Mouse (Mus musculus): ENCODE measurements around the gene Syn3.

Syn3 gene

DNA sequence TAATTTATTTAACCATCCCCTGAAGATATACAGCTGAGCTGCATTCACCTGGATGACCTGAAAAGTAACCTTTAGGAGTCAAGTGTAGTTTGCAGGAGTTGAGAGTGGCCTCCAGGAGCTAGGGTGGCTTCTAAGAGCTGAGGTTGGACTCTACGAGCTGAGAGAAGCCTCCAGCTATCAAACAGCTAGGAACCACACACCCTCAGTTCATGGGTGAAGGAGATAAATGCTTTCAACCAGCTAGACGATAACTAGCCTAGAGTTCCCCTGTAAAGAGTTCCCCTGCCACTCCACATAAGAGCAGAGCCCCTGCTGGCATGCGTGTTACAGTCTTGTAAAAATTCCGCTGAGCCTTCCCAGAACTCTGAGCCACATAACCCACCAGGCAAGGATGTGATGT lies 129.3 kb downstream of the Syn3 start:
- no peak for DNase-seq (ENCODE audit: low read depth, low spot score)

DNA sequence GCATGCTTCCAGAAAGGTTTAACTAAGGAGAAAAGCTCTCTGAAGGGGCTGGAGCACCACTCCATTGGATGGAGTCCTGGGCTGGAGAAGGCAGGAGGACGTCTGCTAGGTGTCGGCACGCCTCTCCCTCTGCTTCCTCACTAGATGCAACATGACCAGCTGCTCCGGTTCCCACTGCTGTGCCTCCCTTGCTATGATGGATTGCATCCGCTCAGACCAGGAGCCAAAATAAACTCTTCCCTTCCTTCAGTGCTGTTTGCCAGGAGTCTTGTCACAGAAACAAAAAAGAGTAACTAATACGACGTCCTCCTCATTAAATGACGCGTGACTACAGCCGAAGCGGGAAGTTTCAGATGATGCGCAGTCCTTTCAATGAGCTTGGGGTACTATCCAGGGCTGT lies 129.9 kb downstream of the Syn3 start:
- no peak for DNase-seq (ENCODE audit: low read depth, low spot score)

DNA sequence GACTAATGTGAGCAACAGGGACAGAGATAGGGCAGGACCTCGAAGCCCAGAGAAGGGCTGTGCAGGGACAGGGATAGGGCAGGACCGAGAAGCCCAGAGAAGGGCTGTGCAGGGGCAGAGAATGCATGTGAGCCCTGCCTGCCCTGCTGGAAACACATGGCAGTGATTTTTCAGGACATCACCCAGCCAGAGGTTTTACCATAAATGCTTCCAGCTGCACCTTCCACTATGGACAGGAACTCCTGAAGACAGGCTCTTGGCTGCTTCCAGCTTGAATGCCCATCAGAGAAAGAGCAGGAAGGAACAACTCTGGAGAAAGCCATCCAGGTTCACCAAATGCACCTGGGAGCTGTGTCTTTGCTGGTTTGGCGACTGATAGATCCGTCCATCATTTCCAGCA lies 131.3 kb downstream of the Syn3 start:
- DNase-seq (ENCODE audit: low read depth, low spot score) = no peak

DNA sequence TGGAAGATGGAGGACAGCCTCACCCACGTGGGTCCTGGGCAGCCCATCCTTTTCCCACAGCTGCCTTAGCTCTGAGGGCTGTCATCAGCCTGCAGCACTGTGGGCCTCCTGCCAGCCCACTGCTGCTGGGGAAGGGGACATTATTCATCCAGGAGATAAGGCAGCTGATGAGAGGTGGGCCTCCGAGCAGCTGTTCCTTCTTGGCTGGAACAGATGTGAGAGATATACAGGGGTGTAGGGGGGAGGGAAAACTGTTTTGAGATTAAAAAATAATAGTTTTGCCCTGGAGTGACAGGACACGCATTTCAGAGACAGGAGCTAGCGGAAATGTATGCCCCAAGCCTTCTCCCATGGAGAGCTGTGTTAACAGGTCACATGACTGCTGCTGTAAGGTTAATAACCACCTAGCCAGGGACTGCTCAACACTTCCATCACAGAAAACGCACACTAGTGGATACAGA lies 133.0 kb downstream of the Syn3 start:
- DNase-seq (ENCODE audit: low read depth, low spot score) = no peak

DNA sequence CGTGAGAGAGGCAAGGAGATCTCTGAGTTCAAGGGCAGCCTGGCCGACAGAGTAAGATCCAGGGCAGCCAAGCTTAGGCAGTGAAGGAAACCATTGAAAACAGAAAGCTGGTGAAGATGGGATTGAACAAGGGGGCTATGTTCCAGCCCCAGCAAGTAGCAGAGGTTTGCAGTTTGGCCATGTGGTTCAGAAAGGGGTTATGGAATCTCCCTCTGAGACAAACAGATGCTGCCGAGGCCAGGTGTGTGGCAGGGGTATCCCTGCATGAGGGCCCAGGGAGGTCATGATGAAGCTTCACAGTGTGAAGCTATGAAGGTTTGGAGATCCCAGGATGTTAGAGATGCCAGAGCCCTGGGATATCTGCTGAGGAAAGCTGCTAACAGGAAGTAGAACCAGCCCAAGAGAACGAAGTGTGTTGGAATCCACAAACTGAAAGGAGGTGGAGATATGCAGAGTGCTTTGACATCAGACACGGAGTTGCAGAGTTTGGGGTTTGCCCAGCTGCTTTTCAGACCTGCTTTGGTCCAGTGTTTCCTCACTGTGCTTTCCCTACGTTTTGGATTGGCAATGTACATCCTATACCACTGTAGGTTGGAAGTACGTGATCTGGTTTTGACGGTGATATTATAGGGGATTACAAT lies 134.9 kb downstream of the Syn3 start:
- no peak for DNase-seq (ENCODE audit: low read depth, low spot score)

DNA sequence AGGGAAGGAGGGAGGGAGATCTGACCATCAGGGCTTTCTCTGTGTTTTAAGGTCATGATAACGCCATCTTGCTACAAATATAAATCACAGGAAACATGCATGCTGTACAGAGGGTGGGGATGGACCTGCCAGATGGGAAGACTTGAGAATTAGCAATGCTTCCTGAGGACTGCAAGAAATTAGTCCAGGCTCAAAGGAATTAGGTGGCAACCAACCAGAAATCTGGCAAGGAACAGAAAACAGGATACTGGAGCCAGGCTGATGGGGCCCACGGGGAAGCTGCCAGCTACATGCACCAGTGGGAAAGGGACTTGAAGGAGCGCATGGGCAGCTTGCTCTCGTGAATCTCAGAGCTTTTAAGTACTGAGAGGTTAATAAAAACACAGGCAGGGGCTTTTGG lies 139.0 kb downstream of the Syn3 start:
- no peak for DNase-seq (ENCODE audit: low read depth, low spot score)

DNA sequence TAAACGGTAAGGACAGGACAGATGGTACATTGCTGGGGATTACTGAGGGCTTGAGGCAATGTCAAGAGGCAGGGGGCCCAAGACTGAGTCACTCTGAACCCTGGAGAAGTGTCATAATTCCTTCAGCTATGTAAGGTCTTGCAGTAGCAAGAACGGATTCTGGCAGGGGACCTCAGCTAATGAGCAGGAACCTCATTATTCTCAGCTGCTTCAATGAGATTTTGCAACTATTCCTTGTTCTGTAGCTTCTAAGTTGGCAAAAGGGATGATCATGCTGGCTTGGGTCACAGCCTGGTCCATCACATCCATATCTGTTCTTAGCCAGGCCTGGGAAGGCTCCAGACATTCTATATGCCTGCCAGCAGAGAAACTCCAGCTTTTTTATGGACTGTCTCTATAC lies 139.5 kb downstream of the Syn3 start:
- no peak for DNase-seq (ENCODE audit: low read depth, low spot score)

DNA sequence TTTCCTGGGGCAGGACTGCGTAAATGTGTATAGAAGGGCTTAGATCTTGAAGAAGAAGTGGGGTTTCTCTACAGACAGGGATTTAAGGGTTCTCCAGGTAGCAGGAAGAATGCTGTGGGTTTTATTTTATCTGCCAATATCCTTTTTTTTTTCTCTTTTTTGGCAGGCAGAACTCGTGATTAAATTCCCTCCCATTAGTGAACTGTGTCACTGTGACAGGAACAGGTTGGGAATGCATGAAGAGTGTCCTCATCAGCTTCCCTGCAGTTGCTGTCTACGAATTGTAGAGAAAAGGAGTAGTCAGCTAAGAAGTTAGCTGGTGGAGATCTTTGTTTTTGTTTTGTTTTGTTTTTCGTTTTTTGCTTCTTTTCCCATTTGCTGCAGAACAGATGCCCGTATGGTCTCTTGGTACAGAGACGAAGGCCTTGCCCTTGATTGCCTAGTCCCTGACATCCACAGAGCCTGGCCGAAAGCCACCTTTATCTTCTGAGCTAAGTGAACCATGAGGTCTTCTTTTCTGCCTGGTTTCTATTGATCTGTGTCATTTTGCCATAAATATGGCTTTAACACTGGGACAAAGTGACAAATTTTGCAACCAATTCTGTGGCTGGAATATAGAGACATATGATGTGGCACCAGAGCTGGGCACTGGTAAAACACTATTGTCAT lies 140.3 kb downstream of the Syn3 start:
- DNase-seq (ENCODE audit: low read depth, low spot score) = no peak

DNA sequence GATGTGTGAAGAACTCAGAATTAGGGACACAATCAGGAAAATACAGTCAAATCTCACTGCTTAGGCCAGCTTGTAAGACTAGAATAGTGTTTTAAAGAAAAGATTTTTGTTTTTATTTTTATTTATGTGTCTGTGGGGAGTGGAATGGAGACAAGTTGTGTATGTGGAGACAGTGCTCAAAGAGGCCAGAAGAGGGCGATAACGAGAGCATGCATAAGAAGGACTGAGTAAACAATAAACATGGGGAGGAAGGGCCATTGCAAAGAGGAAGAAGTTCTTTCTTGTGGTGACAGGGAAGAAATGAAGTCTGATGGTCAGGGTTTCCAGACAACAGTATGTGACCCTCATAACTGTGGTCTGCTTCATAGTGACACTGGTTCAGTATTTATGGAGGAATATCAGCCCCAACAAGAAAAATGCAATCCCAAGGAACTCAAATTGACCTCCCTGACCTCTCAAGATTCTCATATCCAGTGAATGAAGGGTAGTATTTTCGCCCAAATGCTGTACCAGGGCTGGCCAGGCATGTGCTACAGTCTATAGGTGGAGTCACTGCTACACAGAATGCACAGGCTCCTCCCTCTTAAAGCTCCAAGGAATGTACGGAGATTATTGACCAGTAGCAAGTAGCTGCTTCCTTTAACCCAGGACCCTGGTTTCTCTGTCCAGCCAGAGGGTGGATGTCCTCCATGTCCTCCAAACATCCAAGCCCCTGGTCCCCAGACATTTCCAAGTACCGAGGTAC lies 141.7 kb downstream of the Syn3 start:
- DNase-seq (ENCODE audit: low read depth, low spot score) = no peak

DNA sequence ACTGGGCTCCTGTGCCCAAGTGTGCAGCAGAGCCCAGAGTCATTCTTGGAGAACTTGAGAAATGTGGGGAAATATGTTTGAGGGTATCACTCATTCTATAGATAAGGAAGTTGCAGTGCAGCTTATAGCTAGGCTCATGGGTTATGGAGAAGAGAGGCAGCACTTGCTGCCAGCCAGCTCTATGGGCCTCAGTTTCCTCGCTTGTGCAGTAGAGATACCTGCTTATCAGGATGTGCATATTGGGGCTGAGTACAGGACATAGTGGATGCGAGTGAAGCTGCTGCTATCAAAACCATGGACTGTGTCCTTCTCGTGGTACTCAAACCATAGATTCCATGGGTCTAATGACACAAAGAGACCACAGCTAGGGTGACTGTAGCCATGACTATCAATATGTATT lies 146.2 kb downstream of the Syn3 start:
- DNase-seq (ENCODE audit: low read depth, low spot score) = no peak

DNA sequence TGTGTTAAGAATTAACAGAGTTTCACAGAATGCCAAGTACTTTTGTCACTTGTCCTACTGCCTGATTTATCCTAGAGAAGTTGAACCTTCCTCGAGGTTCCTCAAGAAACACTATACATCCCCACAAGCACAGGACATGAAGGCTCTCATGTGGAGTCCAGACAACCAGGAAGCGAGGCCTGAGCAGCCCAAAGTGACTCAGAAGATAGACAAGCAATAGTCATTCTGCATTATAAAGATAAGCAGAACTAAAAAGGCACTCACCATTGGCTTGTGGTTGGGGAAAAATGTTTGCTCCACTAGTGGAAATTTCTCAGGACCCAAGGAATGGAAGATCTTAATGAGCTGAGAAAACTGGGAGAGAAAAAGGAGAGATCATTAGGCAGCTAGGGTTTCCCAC lies 147.4 kb downstream of the Syn3 start:
- no peak for DNase-seq (ENCODE audit: low read depth, low spot score)

DNA sequence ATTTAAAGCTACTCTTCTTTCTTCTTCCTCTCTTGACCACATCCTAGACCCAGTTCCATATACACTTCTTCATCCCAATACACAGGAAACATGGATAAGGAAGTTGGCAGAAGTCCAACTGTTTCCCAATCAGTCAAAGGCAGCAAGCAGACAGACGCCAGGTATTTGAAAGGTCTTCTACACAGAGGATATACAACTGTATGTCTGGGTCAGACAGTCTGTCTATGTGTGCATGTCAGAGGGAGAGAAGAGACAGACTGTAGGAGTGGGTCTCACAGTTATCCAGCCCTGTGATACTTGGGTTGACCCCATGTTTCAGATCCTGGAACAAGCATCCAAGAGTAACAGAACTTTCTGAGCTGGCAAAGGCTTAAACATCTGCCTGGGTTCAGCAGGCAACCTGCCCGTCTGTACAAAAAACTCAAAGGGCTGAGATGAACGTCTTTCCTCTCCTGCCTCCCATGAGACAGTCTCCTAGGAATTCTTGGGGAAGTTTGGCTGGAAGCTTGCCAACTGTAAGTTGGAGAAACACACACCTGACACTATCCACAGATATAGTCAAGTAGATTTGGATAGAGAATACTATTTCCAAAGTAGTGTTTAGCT lies 152.4 kb downstream of the Syn3 start:
- no peak for DNase-seq (ENCODE audit: low read depth, low spot score)

DNA sequence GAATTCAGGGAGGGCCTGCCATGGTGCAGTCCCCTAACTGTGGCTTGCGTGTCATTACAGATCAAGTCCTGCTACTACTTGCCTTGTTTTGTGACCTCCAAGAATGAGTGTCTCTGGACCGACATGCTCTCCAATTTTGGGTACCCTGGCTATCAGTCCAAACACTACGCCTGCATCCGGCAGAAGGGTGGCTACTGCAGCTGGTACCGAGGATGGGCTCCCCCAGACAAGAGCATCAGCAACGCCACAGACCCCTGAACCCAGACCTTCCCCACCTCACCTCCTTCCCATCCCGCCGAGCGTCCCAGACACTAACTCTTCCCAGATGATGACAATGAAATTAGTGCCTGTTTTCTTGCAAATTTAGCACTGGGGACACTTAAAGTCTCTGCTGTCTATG lies 153.1 kb downstream of the Syn3 start:
- DNase-seq (ENCODE audit: low read depth, low spot score) = no peak

DNA sequence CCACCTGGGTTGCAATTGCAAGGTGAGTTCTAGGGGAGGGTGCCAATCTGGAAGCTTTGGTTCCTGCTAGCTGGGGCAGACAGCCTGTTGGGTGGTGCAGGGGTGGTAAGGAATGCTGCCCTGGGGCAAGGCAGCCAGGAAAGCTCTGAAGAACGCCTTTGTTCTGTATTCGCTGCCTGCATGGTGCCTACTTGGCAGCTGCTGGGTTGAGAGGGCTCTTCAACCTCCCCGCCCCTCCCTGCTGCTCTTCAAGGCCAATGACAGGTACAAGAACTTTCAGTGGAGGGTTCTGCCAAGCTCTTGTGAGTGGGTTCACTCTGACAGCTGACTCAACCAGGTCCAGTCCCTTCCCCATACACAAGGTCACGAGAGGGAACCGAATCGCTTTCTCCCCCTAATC lies 154.0 kb downstream of the Syn3 start:
- DNase-seq (ENCODE audit: low read depth, low spot score) = no peak

DNA sequence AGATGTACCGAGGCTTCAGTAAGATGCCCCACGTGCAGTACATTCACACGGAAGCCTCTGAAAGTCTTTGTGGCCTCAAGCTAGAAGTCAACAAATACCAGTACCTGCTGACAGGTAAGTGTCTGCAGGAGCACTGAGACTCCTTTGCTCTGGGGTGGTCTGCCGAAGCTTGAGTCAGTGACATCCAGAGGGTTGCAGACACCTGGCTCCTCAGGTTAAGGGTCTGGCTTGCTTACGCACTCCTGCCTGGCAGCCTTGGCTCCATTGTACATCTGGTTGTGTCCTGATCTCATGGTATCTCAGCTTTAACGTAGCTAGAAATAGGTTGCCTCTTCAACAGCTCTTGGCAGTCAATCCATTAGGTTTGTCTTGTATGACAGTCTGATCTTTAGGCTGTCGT lies 154.8 kb downstream of the Syn3 start:
- DNase-seq (ENCODE audit: low read depth, low spot score) = no peak

DNA sequence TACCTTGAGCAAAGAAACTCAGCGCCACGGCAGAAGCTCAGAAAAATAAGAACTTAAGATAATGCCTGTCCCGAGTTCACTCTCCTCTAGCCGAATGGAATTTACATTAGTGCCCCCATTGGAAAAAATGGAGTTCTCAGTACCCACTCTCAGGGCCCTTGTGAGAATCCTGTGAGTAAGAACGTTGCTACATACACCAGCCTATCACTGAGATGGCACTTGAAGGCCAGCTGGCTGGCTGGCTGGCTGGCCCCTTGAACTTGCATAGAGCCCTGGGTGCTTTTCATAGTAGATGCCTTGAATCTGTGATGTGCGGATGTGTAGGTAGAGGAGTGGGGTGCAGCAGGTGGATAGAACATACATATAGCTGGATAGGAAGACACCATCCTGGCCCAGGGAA lies 155.3 kb downstream of the Syn3 start:
- no peak for DNase-seq (ENCODE audit: low read depth, low spot score)

DNA sequence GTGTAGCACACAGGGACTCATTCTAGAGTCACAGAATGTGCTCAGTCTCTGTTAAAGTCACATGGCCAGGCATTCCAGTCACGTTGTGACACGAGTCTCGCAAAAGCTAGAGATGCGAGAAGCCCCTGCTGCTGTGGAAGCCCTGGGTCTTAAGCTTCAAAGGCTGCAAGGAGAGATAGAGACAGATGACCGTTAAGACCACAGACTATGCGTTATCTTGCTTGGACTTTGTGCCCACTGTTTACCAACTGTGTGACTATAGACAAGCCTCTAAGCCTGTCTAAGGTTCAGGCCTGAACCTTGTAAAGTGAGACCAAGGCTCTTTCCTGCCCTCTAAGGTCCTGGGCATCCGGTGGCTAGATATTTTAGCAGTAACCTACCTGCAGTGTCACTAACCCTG lies 156.0 kb downstream of the Syn3 start:
- no peak for DNase-seq (ENCODE audit: low read depth, low spot score)

DNA sequence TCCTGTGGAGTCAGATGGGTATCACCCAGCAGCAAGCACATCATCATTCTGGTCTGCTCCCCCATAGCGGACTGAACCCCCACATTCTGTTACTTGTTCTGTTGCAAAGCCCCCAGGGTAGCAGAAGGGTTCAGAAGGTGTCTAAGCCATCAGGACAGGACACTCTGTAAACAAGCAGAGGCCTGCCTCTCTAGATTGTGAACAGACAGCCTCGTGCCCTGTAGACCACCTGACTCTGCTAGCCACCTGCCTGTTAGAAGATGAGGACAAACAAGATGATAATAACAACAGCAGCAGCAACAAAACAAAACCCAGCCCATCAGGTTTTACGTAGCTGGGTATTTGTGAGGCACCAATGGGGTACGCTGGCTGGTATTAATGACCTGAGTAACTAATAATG lies 156.5 kb downstream of the Syn3 start:
- DNase-seq (ENCODE audit: low read depth, low spot score) = no peak

DNA sequence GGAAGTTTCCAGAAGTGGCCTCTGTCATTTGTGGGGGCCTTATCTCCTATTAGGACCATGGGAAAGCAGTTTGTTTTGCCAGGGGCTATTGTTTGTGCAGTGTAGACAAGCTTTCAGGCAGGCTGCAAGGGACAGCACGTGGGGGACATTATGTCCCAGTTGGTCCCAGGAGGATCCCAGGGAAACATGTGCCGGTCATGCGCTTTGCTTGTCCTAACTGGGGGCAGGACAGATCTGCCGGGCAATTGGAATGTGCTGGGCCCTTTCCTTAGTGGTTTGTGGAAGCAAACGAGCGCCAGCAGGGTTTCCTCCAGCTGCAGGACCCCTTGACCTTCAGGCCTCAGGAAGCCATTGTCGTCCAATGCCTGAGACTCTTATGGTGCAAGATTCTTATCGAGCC lies 157.1 kb downstream of the Syn3 start:
- no peak for DNase-seq (ENCODE audit: low read depth, low spot score)

DNA sequence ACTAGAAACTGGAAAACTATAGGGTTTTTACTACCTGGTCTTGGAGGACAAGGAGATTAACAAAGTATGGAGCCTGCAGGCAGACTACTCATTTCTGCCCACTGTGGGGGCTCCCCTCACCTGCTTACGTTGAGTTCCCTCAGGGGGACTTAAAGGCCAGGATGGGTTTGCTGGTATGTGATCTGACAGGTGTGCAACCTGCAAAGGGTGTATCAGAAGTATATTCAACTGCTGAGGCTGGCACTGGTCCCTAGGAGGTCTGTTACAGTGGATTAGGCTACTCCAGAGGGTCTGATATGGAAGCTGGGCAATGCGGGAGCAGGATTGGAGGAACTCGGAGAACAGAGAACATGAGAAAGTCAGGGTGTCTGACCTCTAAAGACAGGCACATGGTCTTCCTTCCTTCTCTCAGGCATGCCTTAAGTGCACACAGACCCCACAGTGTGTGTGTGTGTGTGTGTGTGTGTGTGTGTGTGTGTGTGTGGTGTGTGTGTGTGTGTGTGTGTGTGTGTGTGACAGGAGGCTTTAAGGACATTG lies 157.6 kb downstream of the Syn3 start:
- no peak for DNase-seq (ENCODE audit: low read depth, low spot score)

DNA sequence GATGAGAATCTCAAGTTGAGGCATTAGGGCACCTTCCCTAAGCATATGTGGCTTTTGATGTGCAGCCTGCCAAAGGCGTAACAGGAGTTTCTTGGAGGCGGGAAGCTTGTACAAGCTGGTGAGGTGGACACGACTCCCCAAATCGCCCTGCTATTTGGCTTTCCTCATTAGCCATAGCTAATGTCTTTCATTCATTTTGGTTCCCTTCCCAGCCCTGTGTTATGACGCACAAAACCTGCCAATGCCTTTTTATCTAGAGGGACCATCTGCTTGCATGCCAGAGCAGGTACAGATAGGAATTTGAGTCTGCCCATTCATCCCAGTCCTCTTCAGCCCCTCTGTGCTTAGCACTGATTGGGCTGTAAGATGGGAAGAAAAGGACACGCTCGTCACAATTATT lies 158.3 kb downstream of the Syn3 start:
- no peak for DNase-seq (ENCODE audit: low read depth, low spot score)

DNA sequence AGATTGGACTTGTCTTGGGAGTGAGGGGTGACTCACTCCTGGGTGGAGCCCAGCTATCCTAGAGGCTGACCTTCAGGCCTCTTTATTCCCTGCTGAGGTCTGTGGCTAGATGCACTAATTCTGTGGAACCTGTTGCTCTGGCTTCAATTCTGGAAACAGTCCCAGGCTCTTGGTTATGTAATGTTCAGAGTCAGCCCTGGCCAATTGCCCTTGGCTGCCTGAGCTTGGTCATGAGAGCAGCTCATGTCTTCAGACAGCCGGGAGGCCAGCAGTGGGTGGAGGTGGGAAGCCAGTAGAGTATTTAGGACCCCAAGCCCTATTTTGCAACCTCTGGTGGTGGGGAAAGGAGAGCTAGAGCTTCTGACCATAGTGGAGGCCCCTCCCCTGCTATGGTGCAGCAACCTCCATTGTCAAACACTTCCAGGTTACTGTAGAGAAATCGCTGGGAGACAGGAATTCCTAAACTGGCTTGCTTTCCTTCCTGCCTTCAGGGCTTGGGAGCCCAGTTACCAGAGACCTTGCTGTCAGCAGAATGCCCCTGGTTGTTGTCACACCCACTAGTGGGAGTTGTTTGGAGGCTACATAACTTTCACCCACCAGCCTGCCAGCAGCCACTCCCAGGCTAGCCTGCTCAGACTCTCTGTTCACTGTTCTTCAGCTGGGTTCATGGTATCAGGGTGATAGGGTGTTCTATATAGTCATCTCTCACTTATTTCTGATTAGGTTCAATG lies 158.9 kb downstream of the Syn3 start:
- no peak for DNase-seq (ENCODE audit: low read depth, low spot score)

All from WW6 (cell line).